Mouse (Mus musculus) lung, embryonic 15.5 days (tissue): ENCODE measurements around the gene Fli1. TPM values are rescaled to one million over a fixed set of nuclear protein-coding genes. Genes with fewer than 3 reads are reported as not detected.

Source experiments
- ATAC-seq: fragments of 200-750 bp; cut with Nextera tagmentation; 2 replicates; pipeline ENCODE4 v1.8.0; 2017; ENCODE audit warnings: moderate number of reproducible peaks, borderline replicate concordance; ENCODE audit not compliant: low FRiP score, low TSS enrichment; ENCODE audit errors: extremely low read depth
- H3K27ac ChIP-seq: fragments of 300-500 bp; sonication (generic); 2 replicates; pipeline ENCODE4 v1.5.1; 2015; ENCODE audit warnings: moderate library complexity, mild to moderate bottlenecking, inconsistent platforms
- H3K27me3 ChIP-seq: fragments of 300-500 bp; sonication (generic); 2 replicates; pipeline ENCODE4 v1.6.1; 2015; ENCODE audit warnings: inconsistent platforms
- H3K36me3 ChIP-seq: fragments of 300-500 bp; sonication (generic); 2 replicates; pipeline ENCODE4 v1.6.1; 2015; ENCODE audit warnings: inconsistent platforms
- H3K4me1 ChIP-seq: fragments of 300-500 bp; sonication (generic); 2 replicates; pipeline ENCODE4 v1.6.1; 2015; ENCODE audit warnings: inconsistent platforms
- H3K4me2 ChIP-seq: fragments of 300-500 bp; sonication (generic); 2 replicates; pipeline ENCODE4 v1.6.1; 2015; ENCODE audit warnings: inconsistent platforms, mild to moderate bottlenecking, moderate library complexity
- H3K4me3 ChIP-seq: fragments of 300-500 bp; sonication (generic); 2 replicates; pipeline ENCODE4 v1.5.1; 2015; ENCODE audit warnings: mild to moderate bottlenecking, inconsistent platforms
- H3K9ac ChIP-seq: fragments of 300-500 bp; sonication (generic); 2 replicates; pipeline ENCODE4 v1.6.1; 2015; ENCODE audit warnings: inconsistent platforms
- H3K9me3 ChIP-seq: fragments of 300-500 bp; sonication (generic); 2 replicates; pipeline ENCODE4 v1.6.1; 2016; ENCODE audit warnings: inconsistent platforms
- WGBS: fragments of 180-500 bp; shearing (Covaris S2); methylation state at CpG from one replicate; pipeline ENCODE4 v1.1.7; 2015; 5-methylcytosine and 5-hydroxymethylcytosine counted together
- polyA plus RNA-seq: library from polyadenylated mRNA; unstranded; fragments of >200 nt; fragmentation: Nextera tagmentation; extraction: Ambion mirVana; gene quantifications from 2 replicates; pipeline ENCODE4 v1.2.1, GENCODE M21; 2015

Fli1 gene
- polyA plus RNA-seq, 1 experiment from 2014 or later: 35.2 TPM

- H3K4me3 ChIP-seq: no peak overlapping the region
- H3K9me3 ChIP-seq: no peaks in the 10 kb centered on the region
- 65% methylated on average over 5 of the region's 5 CpGs for WGBS
- no peaks in the 10 kb centered on the region for H3K27me3 ChIP-seq
- H3K9ac ChIP-seq: no peak overlapping the region
- H3K27ac ChIP-seq: no peak overlapping the region
- no peaks in the 10 kb centered on the region for H3K36me3 ChIP-seq
- H3K4me2 ChIP-seq: no peak overlapping the region
- no peak for ATAC-seq
- H3K4me1 ChIP-seq: no peaks in the 10 kb centered on the region
Observed at GRCm38 (mm10) chr9:32376863-32377590, 165.6 kb downstream of the Fli1 start.

- no peaks in the 10 kb centered on the region for H3K36me3 ChIP-seq
- H3K4me3 ChIP-seq: no peak overlapping the region
- H3K4me1 ChIP-seq: no peaks in the 10 kb centered on the region
- ATAC-seq: no peak
- H3K9ac ChIP-seq: no peak overlapping the region
- no peaks in the 10 kb centered on the region for H3K9me3 ChIP-seq
- H3K27ac ChIP-seq: no peak overlapping the region
- 61% methylated on average over 7 of the region's 7 CpGs for WGBS
- no peaks in the 10 kb centered on the region for H3K27me3 ChIP-seq
- H3K4me2 ChIP-seq: no peak overlapping the region
Observed at GRCm38 (mm10) chr9:32376031-32376430, 166.6 kb downstream of the Fli1 start.

DNA sequence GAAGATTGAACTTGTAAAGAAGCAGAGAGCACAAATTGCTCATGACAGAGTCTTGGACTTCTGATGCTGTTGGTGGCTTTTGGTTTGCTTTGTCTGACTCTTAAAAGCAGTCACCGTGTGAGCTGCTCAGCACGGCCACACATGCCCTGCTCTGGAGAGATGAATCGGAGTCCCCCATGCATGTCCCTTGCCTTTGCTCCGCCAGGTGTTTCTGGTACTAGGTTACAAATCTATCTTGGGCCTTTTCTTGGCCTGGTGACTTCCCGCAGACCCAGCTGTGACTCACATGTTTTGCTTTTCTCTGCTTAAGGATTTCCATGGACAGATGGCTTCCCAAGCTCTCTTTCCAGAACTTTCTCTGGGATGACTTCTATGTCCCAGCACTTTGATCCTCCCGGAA is 169.0 kb downstream of the Fli1 start:
- no peaks in the 10 kb centered on the region for H3K9me3 ChIP-seq
- no peak for ATAC-seq
- H3K36me3 ChIP-seq: no peaks in the 10 kb centered on the region
- no peak overlapping the region for H3K4me3 ChIP-seq
- H3K9ac ChIP-seq: no peak overlapping the region
- H3K4me1 ChIP-seq: no peaks in the 10 kb centered on the region
- no peaks in the 10 kb centered on the region for H3K27me3 ChIP-seq
- H3K4me2 ChIP-seq: no peak overlapping the region
- WGBS: 89% methylated on average over 6 of the region's 6 CpGs
- H3K27ac ChIP-seq: no peak overlapping the region

Other genes starting within 250 kb of the Fli1 start
- gene Kcnj5, start 198.5 kb downstream of the Fli1 start, polyA plus RNA-seq: 1.1 and 2.4 TPM in 2 replicates
- gene Kcnj1, start 170.4 kb downstream of the Fli1 start, polyA plus RNA-seq: not detected in 2 replicates
- gene Ets1, start 93.4 kb upstream of the Fli1 start, polyA plus RNA-seq: 104 and 106 TPM in 2 replicates